Mouse (Mus musculus): Measurements from ENCODE around the gene Maz. TPM values are rescaled to one million over a fixed set of nuclear protein-coding genes. Genes with fewer than 3 reads are reported as not detected.

Maz gene
- total RNA-seq, 1 experiment from 2014 or later, result 49.3 TPM

GRCm38 (mm10) chr7:127011717-127012116 lies 15.1 kb downstream of the Maz start:
- ATAC-seq (ENCODE audit: extremely low read depth, insufficient number of reproducible peaks, low FRiP score, poor library complexity, severe bottlenecking), result no peak

- ATAC-seq (ENCODE audit: extremely low read depth, insufficient number of reproducible peaks, low FRiP score, poor library complexity, severe bottlenecking), result no peak
Observed at GRCm38 (mm10) chr7:127011051-127011450, 15.8 kb downstream of the Maz start.

GRCm38 (mm10) chr7:127009307-127010085 lies 17.3 kb downstream of the Maz start:
- no peak for ATAC-seq (ENCODE audit: extremely low read depth, insufficient number of reproducible peaks, low FRiP score, poor library complexity, severe bottlenecking)

DNA sequence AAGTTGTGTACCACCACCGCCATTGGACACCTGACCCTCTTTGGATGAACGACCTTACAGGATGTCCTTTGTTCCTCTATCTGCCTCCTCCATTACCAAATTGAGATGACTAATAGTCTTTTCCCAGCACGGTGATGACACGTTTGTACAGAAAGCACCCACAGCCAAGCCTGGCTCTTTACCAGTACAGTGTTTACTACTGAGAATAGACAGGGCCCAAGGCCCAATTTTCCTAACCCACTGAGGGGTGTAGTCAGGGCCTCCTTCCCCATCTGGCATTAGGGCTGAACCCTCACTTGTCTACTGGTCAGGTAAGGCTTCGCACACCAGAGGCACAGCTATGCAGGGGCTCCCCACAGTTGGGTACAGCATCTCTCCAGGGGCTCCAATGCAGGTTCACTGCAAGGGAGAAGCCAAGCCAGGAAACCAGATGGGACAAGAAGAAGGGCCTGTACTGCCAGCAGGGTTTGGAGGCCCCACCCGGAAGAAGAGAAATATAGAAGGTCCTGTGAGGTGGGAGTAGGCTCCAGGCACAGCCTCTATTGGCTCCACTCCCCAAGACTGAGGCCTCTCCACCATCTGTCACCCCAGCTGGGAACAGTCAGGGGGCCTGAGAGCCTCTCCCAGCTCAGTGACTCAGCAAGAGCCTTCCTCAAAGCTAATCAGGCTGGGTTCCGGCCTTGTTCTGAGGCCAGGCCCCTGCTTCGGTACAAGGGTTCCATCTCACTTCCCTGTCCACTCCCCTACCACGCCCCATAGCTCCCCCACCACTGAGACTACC lies 18.4 kb downstream of the Maz start:
- ATAC-seq (ENCODE audit: extremely low read depth, insufficient number of reproducible peaks, low FRiP score, poor library complexity, severe bottlenecking), result peak; percentile 57

DNA sequence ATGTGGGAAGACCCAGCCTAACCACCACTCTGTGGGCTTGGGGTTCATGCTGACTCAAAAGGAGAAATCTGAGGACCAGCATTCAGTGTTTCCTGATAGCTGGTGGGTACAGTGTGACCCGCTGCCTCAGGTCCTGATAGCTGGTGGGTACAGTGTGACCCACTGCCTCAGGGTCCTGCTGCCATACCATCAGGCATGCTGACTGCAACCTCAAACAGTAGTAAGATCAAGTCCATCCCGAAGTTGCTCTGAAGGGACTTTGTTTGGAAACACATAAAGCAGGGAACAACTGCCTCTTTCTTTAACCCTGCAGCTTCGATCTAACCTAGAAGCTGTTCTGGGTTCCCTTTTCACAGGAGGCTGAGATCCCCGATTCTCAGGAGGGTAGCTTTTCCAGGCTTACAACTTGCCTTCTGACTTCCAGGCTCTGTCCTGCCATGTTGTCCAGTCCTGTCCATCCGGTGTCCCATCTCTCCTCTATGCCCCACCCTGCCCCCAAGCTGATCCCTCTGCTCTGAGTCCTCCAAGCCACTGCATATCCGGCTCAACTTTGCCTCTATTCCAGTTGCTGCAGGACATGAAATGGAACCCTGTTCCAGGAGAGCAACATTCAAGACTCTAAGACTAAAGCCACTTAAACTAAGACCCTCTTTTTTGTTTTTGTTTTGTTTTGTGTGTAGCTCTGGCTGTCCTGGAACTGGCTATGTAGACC lies 19.4 kb downstream of the Maz start:
- no peak for ATAC-seq (ENCODE audit: extremely low read depth, insufficient number of reproducible peaks, low FRiP score, poor library complexity, severe bottlenecking)

- no peak for ATAC-seq (ENCODE audit: extremely low read depth, insufficient number of reproducible peaks, low FRiP score, poor library complexity, severe bottlenecking)
Observed at GRCm38 (mm10) chr7:127004122-127004875, 22.5 kb downstream of the Maz start.

GRCm38 (mm10) chr7:127003620-127004019 lies 23.2 kb downstream of the Maz start:
- ATAC-seq (ENCODE audit: extremely low read depth, insufficient number of reproducible peaks, low FRiP score, poor library complexity, severe bottlenecking), result no peak

DNA sequence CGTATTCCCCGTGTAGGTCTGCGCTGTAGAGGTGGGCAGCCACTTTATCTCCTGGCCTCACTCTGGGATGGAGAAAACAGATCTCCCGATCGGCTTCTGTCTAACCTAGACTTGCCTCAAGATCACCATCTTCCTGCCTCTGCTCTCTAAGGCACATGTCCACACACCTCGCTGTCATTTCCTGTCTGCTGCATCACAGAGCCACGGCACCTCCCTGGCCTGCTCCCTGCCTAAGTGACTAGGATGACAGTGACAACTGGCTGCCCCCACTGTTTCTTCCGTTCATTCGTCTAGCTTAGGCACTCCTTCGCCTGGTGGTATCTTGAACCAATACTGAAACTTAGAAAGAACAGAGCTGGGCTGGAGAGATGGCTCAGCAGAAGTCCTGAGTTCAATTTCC lies 27.3 kb downstream of the Maz start:
- ATAC-seq (ENCODE audit: extremely low read depth, insufficient number of reproducible peaks, low FRiP score, poor library complexity, severe bottlenecking), result no peak

DNA sequence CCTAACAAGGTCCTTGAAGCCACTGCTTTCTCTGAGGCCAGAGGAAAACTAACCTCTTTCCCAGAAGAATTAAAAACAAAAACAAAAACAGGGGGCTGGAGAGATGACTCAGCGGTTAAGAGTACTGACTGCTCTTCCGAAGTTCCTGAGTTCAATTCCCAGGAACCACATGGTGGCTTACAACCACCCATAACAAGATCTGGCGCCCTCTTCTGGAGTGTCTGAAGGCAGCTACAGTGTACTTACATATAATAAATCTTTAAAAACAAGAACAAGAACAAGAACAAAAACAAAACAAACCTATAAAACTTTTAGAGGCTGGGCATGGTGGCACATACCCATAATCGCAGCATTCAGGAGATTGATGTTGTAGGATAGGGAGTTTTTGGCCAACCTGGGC lies 30.4 kb downstream of the Maz start:
- ATAC-seq (ENCODE audit: extremely low read depth, insufficient number of reproducible peaks, low FRiP score, poor library complexity, severe bottlenecking), result no peak

- no peak for ATAC-seq (ENCODE audit: extremely low read depth, insufficient number of reproducible peaks, low FRiP score, poor library complexity, severe bottlenecking)
Observed at GRCm38 (mm10) chr7:126988816-126989215, 38.0 kb downstream of the Maz start.

- no peak for ATAC-seq (ENCODE audit: extremely low read depth, insufficient number of reproducible peaks, low FRiP score, poor library complexity, severe bottlenecking)
Observed at GRCm38 (mm10) chr7:126986319-126986718, 40.5 kb downstream of the Maz start.

DNA sequence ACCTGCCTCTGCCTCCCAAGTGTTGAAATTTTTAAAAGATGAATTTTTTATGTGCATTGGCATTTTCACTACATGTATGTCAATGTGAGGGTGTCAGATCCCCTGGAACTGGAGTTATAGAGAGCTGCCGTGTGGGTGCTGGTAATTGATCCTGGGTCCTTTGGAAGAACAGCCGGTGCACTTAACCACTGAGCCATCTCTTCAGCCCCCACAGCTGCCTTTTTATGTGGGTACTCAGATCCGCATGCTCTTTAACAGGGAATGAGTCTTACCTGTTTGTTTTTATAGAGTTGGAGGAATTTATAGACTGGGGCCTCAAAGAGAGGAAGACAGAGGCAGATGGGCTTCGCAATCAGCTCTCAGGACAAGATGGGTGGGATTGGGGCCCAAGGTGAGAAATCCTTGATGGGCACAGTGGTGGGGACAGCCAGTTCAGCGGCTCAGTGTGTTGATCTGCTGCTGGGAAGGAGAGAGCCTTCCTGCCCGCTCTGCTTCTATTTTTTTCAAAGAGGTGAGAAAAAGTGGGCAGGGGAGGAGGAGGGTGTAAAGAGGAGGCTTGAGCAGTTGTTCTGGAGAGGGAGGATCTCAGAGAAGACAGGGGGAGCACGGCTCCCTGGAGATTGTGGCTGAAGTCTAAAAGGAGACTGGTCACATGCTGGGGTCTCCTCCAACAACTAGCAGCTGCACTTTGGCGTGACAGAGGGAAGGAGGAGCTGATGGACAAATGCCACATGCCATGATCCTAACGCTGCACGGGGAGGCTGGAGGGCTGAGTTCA lies 42.0 kb downstream of the Maz start:
- no peak for ATAC-seq (ENCODE audit: extremely low read depth, insufficient number of reproducible peaks, low FRiP score, poor library complexity, severe bottlenecking)

GRCm38 (mm10) chr7:126983113-126983512 lies 43.7 kb downstream of the Maz start:
- ATAC-seq (ENCODE audit: extremely low read depth, insufficient number of reproducible peaks, low FRiP score, poor library complexity, severe bottlenecking), result no peak

DNA sequence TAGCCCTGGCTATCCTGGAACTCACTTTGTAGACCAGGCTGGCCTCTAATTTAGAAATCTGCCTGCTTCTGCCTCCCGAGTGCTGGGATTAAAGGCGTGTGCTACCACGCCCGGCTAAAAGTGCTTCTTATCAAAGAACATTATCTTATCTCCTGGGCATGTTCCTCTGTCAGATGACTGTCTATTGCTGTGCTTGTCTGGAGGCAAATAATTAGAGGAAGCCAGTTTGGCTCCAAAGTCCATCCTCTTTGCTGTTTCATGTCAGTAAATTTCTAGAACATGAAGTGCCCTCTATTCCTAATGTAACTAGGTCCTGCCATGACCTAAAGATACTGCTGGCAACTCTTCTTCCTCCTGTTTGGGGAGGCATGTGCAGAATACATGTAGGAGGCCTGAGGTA lies 44.8 kb downstream of the Maz start:
- ATAC-seq (ENCODE audit: extremely low read depth, insufficient number of reproducible peaks, low FRiP score, poor library complexity, severe bottlenecking), result no peak

DNA sequence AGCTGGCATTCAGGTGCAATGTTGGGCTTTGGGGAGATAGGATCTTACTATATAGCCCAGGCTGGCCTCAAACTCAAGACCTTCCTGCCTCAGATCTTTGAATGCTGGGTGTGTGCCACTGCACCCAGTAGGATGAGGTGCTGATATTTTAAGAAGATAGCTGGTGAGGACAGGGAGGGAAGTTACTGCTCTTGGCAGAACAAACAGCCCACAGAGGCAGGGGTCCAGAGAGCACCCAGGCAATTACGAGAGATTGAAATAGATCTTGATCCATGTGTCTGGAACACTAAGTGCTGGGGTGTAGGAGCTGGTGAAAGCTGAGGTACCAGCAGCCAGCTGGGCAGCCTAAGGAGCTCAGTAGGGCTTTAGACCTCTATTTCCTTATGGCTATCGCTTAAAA lies 45.2 kb downstream of the Maz start:
- ATAC-seq (ENCODE audit: extremely low read depth, insufficient number of reproducible peaks, low FRiP score, poor library complexity, severe bottlenecking), result no peak

GRCm38 (mm10) chr7:126978841-126979240 lies 48.0 kb downstream of the Maz start:
- no peak for ATAC-seq (ENCODE audit: extremely low read depth, insufficient number of reproducible peaks, low FRiP score, poor library complexity, severe bottlenecking)

DNA sequence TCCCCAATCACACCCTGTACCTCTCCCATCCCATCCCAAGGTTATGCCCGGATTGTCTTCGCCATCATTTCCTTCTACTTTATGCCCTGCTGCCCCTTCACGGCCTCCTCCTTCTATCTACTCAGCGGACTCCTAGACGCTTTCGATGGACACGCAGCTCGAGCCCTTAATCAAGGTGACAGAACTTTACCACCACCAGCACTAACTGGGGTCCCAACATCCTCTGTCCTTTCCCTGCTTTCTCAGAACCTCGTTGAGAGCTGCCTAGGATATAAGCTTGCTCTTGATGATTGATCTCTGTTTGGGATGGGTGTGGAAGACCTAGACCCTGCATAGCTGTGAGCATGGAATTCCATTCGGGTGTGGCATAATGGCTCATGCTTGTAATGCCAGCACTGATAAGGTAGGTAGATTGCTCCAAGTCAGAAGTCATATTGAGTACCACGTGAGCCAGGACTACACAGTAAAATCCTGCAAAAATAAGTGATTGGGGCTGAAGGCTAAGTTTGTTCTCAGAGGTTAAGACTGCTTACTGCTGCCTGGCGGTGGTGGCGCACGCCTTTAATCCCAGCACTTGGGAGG lies 49.9 kb downstream of the Maz start:
- ATAC-seq (ENCODE audit: extremely low read depth, insufficient number of reproducible peaks, low FRiP score, poor library complexity, severe bottlenecking), result no peak
